Mouse (Mus musculus): ENCODE measurements around the gene Stxbp3.
A peak's percentile ranks its signal among the peaks of the same experiment; 100 is the strongest.

The Stxbp3 gene

GRCm38 (mm10) chr3:108795554-108796299, 44.6 kb downstream of the Stxbp3 start:
- DNase-seq, result no peak

GRCm38 (mm10) chr3:108794780-108795179, 45.5 kb downstream of the Stxbp3 start:
- no peak for DNase-seq

- no peak for DNase-seq
Observed at GRCm38 (mm10) chr3:108792420-108792819, 47.9 kb downstream of the Stxbp3 start.

- DNase-seq, result no peak
Observed at GRCm38 (mm10) chr3:108791054-108791706, 49.1 kb downstream of the Stxbp3 start.

- no peak for DNase-seq
Observed at GRCm38 (mm10) chr3:108790499-108790898, 49.8 kb downstream of the Stxbp3 start.

- no peak for DNase-seq
Observed at GRCm38 (mm10) chr3:108789299-108789698, 51.0 kb downstream of the Stxbp3 start.

GRCm38 (mm10) chr3:108788455-108788794, 51.9 kb downstream of the Stxbp3 start:
- DNase-seq, result no peak

- no peak for DNase-seq
Observed at GRCm38 (mm10) chr3:108787754-108788454, 52.4 kb downstream of the Stxbp3 start.

- no peak for DNase-seq
Observed at GRCm38 (mm10) chr3:108786520-108786919, 53.8 kb downstream of the Stxbp3 start.

GRCm38 (mm10) chr3:108782364-108782895, 57.9 kb downstream of the Stxbp3 start:
- DNase-seq, result no peak

- no peak for DNase-seq
Observed at GRCm38 (mm10) chr3:108781884-108782270, 58.4 kb downstream of the Stxbp3 start.

GRCm38 (mm10) chr3:108781238-108781883, 59.0 kb downstream of the Stxbp3 start:
- DNase-seq, result no peak

GRCm38 (mm10) chr3:108778761-108779540, 61.4 kb downstream of the Stxbp3 start:
- no peak for DNase-seq

GRCm38 (mm10) chr3:108772811-108773210, 67.5 kb downstream of the Stxbp3 start:
- DNase-seq, result no peak

GRCm38 (mm10) chr3:108772211-108772610, 68.1 kb downstream of the Stxbp3 start:
- no peak for DNase-seq

- peak; percentile 5 for DNase-seq
Observed at GRCm38 (mm10) chr3:108770725-108771368, 69.5 kb downstream of the Stxbp3 start.

GRCm38 (mm10) chr3:108769547-108769946, 70.8 kb downstream of the Stxbp3 start:
- no peak for DNase-seq

- DNase-seq, result no peak
Observed at GRCm38 (mm10) chr3:108767416-108767815, 72.9 kb downstream of the Stxbp3 start.

GRCm38 (mm10) chr3:108766943-108767342, 73.4 kb downstream of the Stxbp3 start:
- no peak for DNase-seq

- no peak for DNase-seq
Observed at GRCm38 (mm10) chr3:108765476-108765875, 74.8 kb downstream of the Stxbp3 start.

- DNase-seq, result no peak
Observed at GRCm38 (mm10) chr3:108764976-108765375, 75.3 kb downstream of the Stxbp3 start.

- no peak for DNase-seq
Observed at GRCm38 (mm10) chr3:108763691-108764090, 76.6 kb downstream of the Stxbp3 start.

All from cerebellum, adult 11-12 months (tissue).